Mouse (Mus musculus): ENCODE measurements around the gene Ankle2. TPM values are rescaled to one million over a fixed set of nuclear protein-coding genes. Genes with fewer than 3 reads are reported as not detected.
A peak's percentile ranks its signal among the peaks of the same experiment; 100 is the strongest.

Ankle2 gene
- polyA plus RNA-seq, 1 experiment from 2014 or later, result 30.9 TPM

DNA sequence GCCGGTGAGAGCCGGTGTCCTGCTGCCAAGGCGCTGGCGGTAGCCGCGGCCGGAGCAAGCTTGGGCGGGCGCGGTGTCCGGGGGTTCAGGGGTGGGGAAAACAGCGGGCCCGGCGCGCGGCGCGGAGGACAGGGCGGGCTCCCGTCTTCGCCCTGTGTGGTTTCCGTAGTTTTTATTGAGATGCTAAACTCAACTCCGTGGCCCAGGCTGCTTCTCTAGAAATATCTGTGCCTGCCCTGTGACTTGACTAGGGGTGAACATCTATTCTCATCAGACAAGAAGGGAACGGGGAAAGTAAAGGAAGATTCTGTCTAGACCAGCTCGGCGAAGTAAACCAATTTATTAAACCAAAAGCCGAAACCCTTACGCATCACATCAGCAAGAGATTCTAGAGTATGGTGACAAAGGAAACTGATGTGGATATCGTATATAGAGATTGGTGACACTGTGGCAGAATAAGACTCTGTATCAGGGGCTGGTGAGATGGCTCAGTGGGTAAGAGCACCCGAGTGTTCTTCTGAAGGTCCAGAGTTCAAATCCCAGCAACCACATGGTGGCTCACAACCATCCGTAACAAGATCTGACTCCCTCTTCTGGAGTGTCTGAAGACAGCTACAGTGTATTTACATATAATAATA is 55.8 kb downstream of the Ankle2 start:
- peak overlapping the region; percentile 82 for H3K4me3 ChIP-seq
- peak overlapping the region; percentile 93 for H3K27ac ChIP-seq (replicated peaks)
- no peak for DNase-seq (ENCODE audit: low spot score)
- H3K27me3 ChIP-seq (ENCODE audit: low read depth, poor library complexity, severe bottlenecking), result peaks cover 24% of the 10 kb centered on the region
- H3K36me3 ChIP-seq, result peaks cover 28% of the 10 kb centered on the region
- 5% methylated on average over 31 of the region's 31 CpGs for WGBS
- H3K9me3 ChIP-seq (replicated peaks), result no peaks in the 10 kb centered on the region
- H3K4me1 ChIP-seq, result peaks cover 22% of the 10 kb centered on the region

DNA sequence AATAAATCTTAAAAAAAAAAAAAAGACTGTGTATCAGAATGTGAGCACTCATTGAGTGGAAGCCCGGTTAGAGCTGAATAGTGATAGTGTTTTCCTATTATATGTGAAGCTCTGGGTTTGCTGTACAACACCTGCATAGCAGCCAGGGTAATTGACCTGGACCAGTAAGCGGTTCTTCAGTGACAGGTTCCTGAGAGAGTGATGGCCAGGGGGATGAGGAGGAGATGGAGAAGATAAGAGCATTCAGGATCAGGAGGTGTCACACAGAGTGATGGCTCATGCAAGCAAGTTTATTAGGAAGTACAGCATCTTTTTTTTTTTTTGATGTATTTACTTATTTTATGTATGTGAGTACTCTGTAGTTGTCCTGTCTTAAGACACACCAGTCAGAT is 56.3 kb downstream of the Ankle2 start:
- no peaks in the 10 kb centered on the region for H3K9me3 ChIP-seq (replicated peaks)
- WGBS, result 76% methylated on average over 2 of the region's 2 CpGs
- peaks cover 34% of the 10 kb centered on the region for H3K36me3 ChIP-seq
- H3K4me3 ChIP-seq, result peak overlapping the region; percentile 82
- peaks cover 22% of the 10 kb centered on the region for H3K4me1 ChIP-seq
- no peak for DNase-seq (ENCODE audit: low spot score)
- no peak overlapping the region for H3K27ac ChIP-seq (replicated peaks)
- peaks cover 24% of the 10 kb centered on the region for H3K27me3 ChIP-seq (ENCODE audit: low read depth, poor library complexity, severe bottlenecking)

DNA sequence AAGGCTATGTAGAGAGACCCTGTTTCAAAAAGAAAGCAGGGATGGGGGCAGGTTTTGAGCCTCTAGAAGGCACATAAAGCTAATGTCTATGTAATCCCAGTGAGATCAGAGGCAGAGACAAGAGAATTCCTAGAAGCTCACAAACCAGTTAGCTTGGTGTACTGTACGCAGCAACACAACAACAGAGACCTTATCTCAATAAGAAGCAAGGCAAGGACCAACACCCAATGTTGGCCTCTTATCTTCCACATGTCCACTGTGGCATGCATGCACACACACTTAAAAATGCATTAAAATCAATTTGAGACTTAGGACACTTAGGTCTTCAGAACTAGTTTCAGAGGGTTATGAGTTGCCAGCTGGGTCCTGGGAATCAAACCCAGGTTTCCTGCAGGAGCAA is 60.8 kb downstream of the Ankle2 start:
- H3K4me1 ChIP-seq, result peaks cover 11% of the 10 kb centered on the region
- no peak overlapping the region for H3K27ac ChIP-seq (replicated peaks)
- no peaks in the 10 kb centered on the region for H3K9me3 ChIP-seq (replicated peaks)
- 86% methylated on average over 1 of the region's 1 CpGs for WGBS
- H3K4me3 ChIP-seq, result no peak overlapping the region
- no peak for DNase-seq (ENCODE audit: low spot score)
- H3K27me3 ChIP-seq (ENCODE audit: low read depth, poor library complexity, severe bottlenecking), result no peaks in the 10 kb centered on the region
- H3K36me3 ChIP-seq, result peaks cover 78% of the 10 kb centered on the region

DNA sequence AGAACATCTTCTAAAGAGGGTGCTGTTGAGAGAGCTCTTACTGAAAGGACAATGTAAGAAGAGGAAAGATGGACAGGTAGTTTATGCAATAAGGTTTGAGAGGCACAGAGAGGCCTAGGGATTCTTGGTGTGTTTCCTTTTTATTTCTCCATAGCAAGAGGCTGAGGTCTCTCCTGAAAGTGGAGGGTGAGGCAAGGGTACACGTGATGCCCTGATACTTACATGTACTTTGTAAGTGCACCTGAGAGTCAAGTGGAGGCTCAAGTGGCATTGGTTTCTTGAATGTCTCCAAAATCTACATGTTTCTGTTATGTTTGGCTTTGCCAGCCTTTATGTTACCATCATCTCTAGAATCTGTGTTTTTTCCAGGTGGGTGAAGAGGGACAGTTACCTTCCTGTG is 65.8 kb downstream of the Ankle2 start:
- Histone ChIP-seq H3K36me3 (peaks cover 99% of the 10 kb centered on the region), H3K27ac (replicated peaks) (no peak overlapping the region), H3K4me1 (no peaks in the 10 kb centered on the region), H3K4me3 (no peak overlapping the region), H3K9me3 (replicated peaks) (no peaks in the 10 kb centered on the region), H3K27me3 (ENCODE audit: low read depth, poor library complexity, severe bottlenecking) (no peaks in the 10 kb centered on the region)
- no peak for DNase-seq (ENCODE audit: low spot score)
- WGBS, result 96% methylated on average over 1 of the region's 1 CpGs

DNA sequence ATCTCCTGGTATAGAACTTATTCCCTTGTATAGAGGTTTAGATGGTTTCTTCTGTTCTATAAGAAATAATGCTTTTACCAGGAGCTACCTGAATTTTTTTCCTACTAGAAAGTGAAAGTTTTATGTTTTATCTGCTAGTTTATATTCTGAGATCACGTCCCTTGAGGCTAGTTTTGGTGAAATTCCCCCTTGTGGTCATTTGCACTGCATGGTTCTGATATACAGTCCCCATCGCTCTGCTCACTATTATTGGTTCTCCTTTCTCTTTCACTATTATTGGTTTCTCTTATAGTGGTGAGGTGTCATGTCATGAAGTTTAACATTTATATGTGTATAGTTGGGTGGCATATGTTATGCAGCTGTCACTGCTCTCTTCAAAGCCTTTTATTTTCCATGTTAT is 69.8 kb downstream of the Ankle2 start:
- no peaks in the 10 kb centered on the region for H3K4me1 ChIP-seq
- no peak for DNase-seq (ENCODE audit: low spot score)
- H3K9me3 ChIP-seq (replicated peaks), result no peaks in the 10 kb centered on the region
- 97% methylated on average over 2 of the region's 2 CpGs for WGBS
- peaks cover 100% of the 10 kb centered on the region for H3K36me3 ChIP-seq
- no peaks in the 10 kb centered on the region for H3K27me3 ChIP-seq (ENCODE audit: low read depth, poor library complexity, severe bottlenecking)
- no peak overlapping the region for H3K27ac ChIP-seq (replicated peaks)
- no peak overlapping the region for H3K4me3 ChIP-seq

Other genes with a start within 250 kb of the Ankle2 start
- gene Zfp932, start 234.5 kb upstream of the Ankle2 start, polyA plus RNA-seq (2016; fragmentation: Nextera tagmentation; extraction: Ambion mirVana), result 21.6 and 22.0 TPM in 2 replicates
- gene Gm17655, start 158.5 kb upstream of the Ankle2 start, polyA plus RNA-seq (2016; fragmentation: Nextera tagmentation; extraction: Ambion mirVana), result 4.9 and 5.9 TPM in 2 replicates
- 1.3 and 2.6 TPM in 2 replicates for gene Gm35315, start 136.6 kb upstream of the Ankle2 start, polyA plus RNA-seq (2016; fragmentation: Nextera tagmentation; extraction: Ambion mirVana)
- 1.1 and 1.8 TPM in 2 replicates for gene Plcxd1, start 131.0 kb upstream of the Ankle2 start, polyA plus RNA-seq (2016; fragmentation: Nextera tagmentation; extraction: Ambion mirVana)
- 30.0 and 36.2 TPM in 2 replicates for gene Gtpbp6, start 122.8 kb upstream of the Ankle2 start, polyA plus RNA-seq (2016; fragmentation: Nextera tagmentation; extraction: Ambion mirVana)
- gene Zfp605, start 120.9 kb upstream of the Ankle2 start, polyA plus RNA-seq (2016; fragmentation: Nextera tagmentation; extraction: Ambion mirVana), result 6.0 and 7.9 TPM in 2 replicates
- 53.4 and 62.2 TPM in 2 replicates for gene Chfr, start 95.2 kb upstream of the Ankle2 start, polyA plus RNA-seq (2016; fragmentation: Nextera tagmentation; extraction: Ambion mirVana)
- 16.4 and 18.3 TPM in 2 replicates for gene Golga3, start 54.3 kb upstream of the Ankle2 start, polyA plus RNA-seq (2016; fragmentation: Nextera tagmentation; extraction: Ambion mirVana)
- 99.3 and 104 TPM in 2 replicates for gene Pgam5, start 38.9 kb downstream of the Ankle2 start, polyA plus RNA-seq (2016; fragmentation: Nextera tagmentation; extraction: Ambion mirVana)
- gene Pxmp2, start 55.2 kb downstream of the Ankle2 start, polyA plus RNA-seq (2016; fragmentation: Nextera tagmentation; extraction: Ambion mirVana), result 14.8 and 14.9 TPM in 2 replicates
- gene Pole, start 55.3 kb downstream of the Ankle2 start, polyA plus RNA-seq (2016; fragmentation: Nextera tagmentation; extraction: Ambion mirVana), result 40.8 and 44.1 TPM in 2 replicates
- gene P2rx2, start 112.2 kb downstream of the Ankle2 start, polyA plus RNA-seq (2016; fragmentation: Nextera tagmentation; extraction: Ambion mirVana), result 0.62 and 0.73 TPM in 2 replicates
- gene Lrcol1, start 113.7 kb downstream of the Ankle2 start, polyA plus RNA-seq (2016; fragmentation: Nextera tagmentation; extraction: Ambion mirVana), result not detected in 2 replicates
- 10.3 and 14.6 TPM in 2 replicates for gene Fbrsl1, start 217.5 kb downstream of the Ankle2 start, polyA plus RNA-seq (2016; fragmentation: Nextera tagmentation; extraction: Ambion mirVana)

Measured in midbrain, embryonic 10.5 days (tissue).